In genomic region chr15:87054186-87054585, GRCm38 (mm10) we compare ENCODE assay signal across 23 mouse cellular contexts.
"Had no signal": no experiment of that assay in that cellular context is flagged by ENCODE, and none has a peak within 500 bp of the region (broad histone marks: within the 10 kb centered on the region; RNA-seq: fewer than 3 reads in every experiment).

No protein-coding gene starts in this region.

- DNase-seq: kidney, adult 2 months; kidney, postnatal 25 days; liver; lung, adult 18-20 months; lung, postnatal 10 days; lung, postnatal 36 days; right cerebral cortex, postnatal 25 days; thymus, adult 2 months; thymus, postnatal 14 days had no signal

- H3K9ac ChIP-seq: limb, embryonic 13.5 days; liver, embryonic 12.5 days; liver, embryonic 15.5 days; lung, embryonic 15.5 days; midbrain, embryonic 13.5 days; neural tube, embryonic 13.5 days had no signal

- H3K27ac ChIP-seq: kidney, postnatal 0 days; limb, embryonic 10.5 days; limb, embryonic 13.5 days; liver, embryonic 12.5 days; liver, embryonic 15.5 days; lung, embryonic 15.5 days; midbrain, embryonic 10.5 days; midbrain, embryonic 13.5 days; neural tube, embryonic 13.5 days; stomach, postnatal 0 days had no signal

- H3K4me1 ChIP-seq: limb, embryonic 10.5 days; limb, embryonic 13.5 days; liver, embryonic 12.5 days; liver, embryonic 15.5 days; lung, embryonic 15.5 days; megakaryocyte, embryonic 14.5 days; midbrain, embryonic 10.5 days; midbrain, embryonic 13.5 days; neural tube, embryonic 13.5 days had no signal

- H3K4me2 ChIP-seq: limb, embryonic 13.5 days; liver, embryonic 12.5 days; liver, embryonic 15.5 days; lung, embryonic 15.5 days; midbrain, embryonic 13.5 days; neural tube, embryonic 13.5 days had no signal

- H3K36me3 ChIP-seq: limb, embryonic 10.5 days; limb, embryonic 13.5 days; liver, embryonic 12.5 days; liver, embryonic 15.5 days; lung, embryonic 15.5 days; midbrain, embryonic 10.5 days; midbrain, embryonic 13.5 days; neural tube, embryonic 13.5 days had no signal

- H3K9me3 ChIP-seq: limb, embryonic 10.5 days; liver, embryonic 15.5 days; lung, embryonic 15.5 days; midbrain, embryonic 10.5 days; midbrain, embryonic 13.5 days; neural tube, embryonic 13.5 days had no signal

- H3K27me3 ChIP-seq: limb, embryonic 13.5 days; liver, embryonic 12.5 days; liver, embryonic 15.5 days; lung, embryonic 15.5 days; megakaryocyte, embryonic 14.5 days; midbrain, embryonic 13.5 days; neural tube, embryonic 13.5 days had no signal

- ATAC-seq: intestine, postnatal 0 days; liver, embryonic 12.5 days; midbrain, embryonic 13.5 days; midbrain, embryonic 16.5 days had no signal

- H3K4me3 ChIP-seq: limb, embryonic 10.5 days; limb, embryonic 13.5 days; liver, embryonic 12.5 days; liver, embryonic 15.5 days; lung, embryonic 15.5 days; megakaryocyte, embryonic 14.5 days; midbrain, embryonic 10.5 days; midbrain, embryonic 13.5 days; myocyte; neural tube, embryonic 13.5 days had no signal
